Comparison of ENCODE assay signal across 25 mouse cellular contexts in genomic region chr8:91961696-91962095, GRCm38 (mm10).
A peak's percentile ranks its signal among the peaks of the same experiment; 100 is the strongest.
DNase-seq lines count a peak whose midpoint lies in the region; ATAC-seq lines count a peak whose summit lies in the region.
"Had no signal": no experiment of that assay in that cellular context is flagged by ENCODE, and none has a peak within 500 bp of the region (broad histone marks: within the 10 kb centered on the region; RNA-seq: fewer than 3 reads in every experiment).

No protein-coding gene starts in this region.

- no peaks in the 10 kb centered on the region for H3K4me1 ChIP-seq in kidney, embryonic 16.5 days (ENCODE audit: insufficient read depth, low read length)
- H3K4me1 ChIP-seq in kidney, embryonic 14.5 days (ENCODE audit: control insufficient read depth, insufficient read depth, low read length) = no peaks in the 10 kb centered on the region
- H3K4me1 ChIP-seq in neural tube, embryonic 11.5 days (ENCODE audit: control insufficient read depth, insufficient read depth, low read length) = no peaks in the 10 kb centered on the region
- H3K4me1 ChIP-seq: embryonic facial prominence, embryonic 10.5 days; embryonic facial prominence, embryonic 12.5 days; forebrain, embryonic 13.5 days had no signal

- no peaks in the 10 kb centered on the region for H3K36me3 ChIP-seq in kidney, embryonic 16.5 days (ENCODE audit: insufficient read depth, low read length)
- no peaks in the 10 kb centered on the region for H3K36me3 ChIP-seq in kidney, embryonic 14.5 days (ENCODE audit: control insufficient read depth, insufficient read depth, low read length)
- no peaks in the 10 kb centered on the region for H3K36me3 ChIP-seq in neural tube, embryonic 11.5 days (ENCODE audit: control insufficient read depth, insufficient read depth, low read length)
- H3K36me3 ChIP-seq: embryonic facial prominence, embryonic 10.5 days; embryonic facial prominence, embryonic 12.5 days; G1E had no signal

- no peak overlapping the region for H3K4me2 ChIP-seq in kidney, embryonic 16.5 days (replicated peaks; ENCODE audit: low read depth, low read length)
- no peak overlapping the region for H3K4me2 ChIP-seq in kidney, embryonic 14.5 days (replicated peaks; ENCODE audit: low read depth, low read length)
- H3K4me2 ChIP-seq in neural tube, embryonic 11.5 days (ENCODE audit: low read depth) = no peak overlapping the region
- H3K4me2 ChIP-seq: embryonic facial prominence, embryonic 12.5 days; forebrain, embryonic 13.5 days had no signal

- 76% methylated on average over 5 of the region's 5 CpGs for WGBS in kidney, embryonic 16.5 days
- WGBS in kidney, embryonic 14.5 days = 73% methylated on average over 5 of the region's 5 CpGs
- 77% methylated on average over 5 of the region's 5 CpGs for WGBS in neural tube, embryonic 11.5 days

- H3K27me3 ChIP-seq in kidney, embryonic 16.5 days (ENCODE audit: insufficient read depth, low read length) = peaks cover 4% of the 10 kb centered on the region; the same call in 1 of the 2 replicates
- peaks cover 3% of the 10 kb centered on the region; the same call in 1 of the 2 replicates for H3K27me3 ChIP-seq in kidney, embryonic 14.5 days (ENCODE audit: control insufficient read depth, insufficient read depth, low read length)
- H3K27me3 ChIP-seq in neural tube, embryonic 11.5 days (ENCODE audit: control insufficient read depth, insufficient read depth, low read length) = no peaks in the 10 kb centered on the region
- H3K27me3 ChIP-seq: CH12.LX; embryonic facial prominence, embryonic 12.5 days; Patski had no signal

- peak; percentile 62 for DNase-seq in kidney, adult 11 months
- DNase-seq in kidney, adult 8-10 months = peak; percentile 15 to 35
- no peak for DNase-seq in kidney, postnatal 10 days
- DNase-seq in kidney, postnatal 14 days = peak; percentile 33
- peak; percentile 7 for DNase-seq in neural tube, embryonic 11.5 days (ENCODE audit: low spot score)
- no peak for DNase-seq in neural tube, embryonic 10.5 days (ENCODE audit: extremely low spot score, low spot score)
- DNase-seq: adrenal gland, adult 8-10 months; adrenal gland, postnatal 14 days; adrenal gland, postnatal 36 days; B cell, adult 2 months; cerebellum, adult 11-12 months; cerebellum, adult 2 months; cerebellum, adult 9-10 months; cerebellum, postnatal 10 days; cerebellum, postnatal 25 days had no signal

- H3K9ac ChIP-seq in kidney, embryonic 16.5 days (replicated peaks; ENCODE audit: low read length) = no peak overlapping the region
- H3K9ac ChIP-seq in kidney, embryonic 14.5 days (ENCODE audit: low read depth, low read length) = no peak overlapping the region
- H3K9ac ChIP-seq in neural tube, embryonic 11.5 days (ENCODE audit: low read length) = no peak overlapping the region
- H3K9ac ChIP-seq: embryonic facial prominence, embryonic 12.5 days; forebrain, embryonic 13.5 days had no signal

- no peak overlapping the region for H3K4me3 ChIP-seq in kidney, embryonic 16.5 days (ENCODE audit: low read length)
- H3K4me3 ChIP-seq in kidney, embryonic 14.5 days (ENCODE audit: low read length) = no peak overlapping the region
- H3K4me3 ChIP-seq in neural tube, embryonic 11.5 days (ENCODE audit: low read depth, low read length) = no peak overlapping the region
- H3K4me3 ChIP-seq: embryonic facial prominence, embryonic 10.5 days; embryonic facial prominence, embryonic 12.5 days; forebrain, embryonic 13.5 days had no signal

- H3K9me3 ChIP-seq in kidney, embryonic 16.5 days (ENCODE audit: low read length) = no peaks in the 10 kb centered on the region
- H3K9me3 ChIP-seq in kidney, embryonic 14.5 days (ENCODE audit: control insufficient read depth, low read length) = no peaks in the 10 kb centered on the region
- H3K9me3 ChIP-seq in neural tube, embryonic 11.5 days (ENCODE audit: control insufficient read depth, low read length) = no peaks in the 10 kb centered on the region
- H3K9me3 ChIP-seq: embryonic facial prominence, embryonic 10.5 days; embryonic facial prominence, embryonic 12.5 days; forebrain, embryonic 13.5 days had no signal

- no peak overlapping the region for H3K27ac ChIP-seq in kidney, embryonic 16.5 days (ENCODE audit: low read length)
- H3K27ac ChIP-seq in kidney, embryonic 14.5 days (ENCODE audit: low read depth, low read length) = no peak overlapping the region
- H3K27ac ChIP-seq in neural tube, embryonic 11.5 days (ENCODE audit: low read depth, low read length) = no peak overlapping the region
- H3K27ac ChIP-seq: embryonic facial prominence, embryonic 10.5 days; embryonic facial prominence, embryonic 12.5 days; forebrain, embryonic 13.5 days had no signal

- no peak for ATAC-seq in kidney, embryonic 16.5 days (ENCODE audit: low FRiP score, low TSS enrichment)
- no peak for ATAC-seq in kidney, embryonic 14.5 days (ENCODE audit: low FRiP score, low TSS enrichment)
- no peak for ATAC-seq in neural tube, embryonic 11.5 days (ENCODE audit: insufficient read depth, low FRiP score, low TSS enrichment)
- ATAC-seq: activated CD4-positive, CD25-positive, alpha-beta regulatory T cell, adult 4 months; CD4-positive, CD25-positive, alpha-beta regulatory T cell, adult 4 months; forebrain, embryonic 13.5 days; Patski had no signal

Comparison
In these comparisons a context has a peak if more than half of its experiments do, and no peak if none do; other contexts are left out.
1. DNase-seq: peak in kidney, adult 11 months (single experiment), kidney, adult 8-10 months (2 of 2), kidney, postnatal 14 days (single experiment) and neural tube, embryonic 11.5 days (single experiment); none in kidney, postnatal 10 days (single experiment) and neural tube, embryonic 10.5 days (single experiment).